Mouse (Mus musculus) cerebellum, adult 11 months (tissue): ENCODE results near the gene Ankrd61.

Source experiments
- DNase-seq: peaks from one replicate; pipeline ENCODE4 v3.0.0; 2022

Gene Ankrd61

GRCm38 (mm10) chr5:143892255-143892886 lies 5.1 kb downstream of the Ankrd61 start:
- DNase-seq: no peak

GRCm38 (mm10) chr5:143890741-143891140 lies 6.7 kb downstream of the Ankrd61 start:
- DNase-seq: no peak

GRCm38 (mm10) chr5:143885274-143885673 lies 12.2 kb downstream of the Ankrd61 start:
- DNase-seq: no peak

- DNase-seq: no peak
Measured at GRCm38 (mm10) chr5:143874571-143874970, 22.9 kb downstream of the Ankrd61 start.

- no peak for DNase-seq
Measured at GRCm38 (mm10) chr5:143871547-143872169, 25.8 kb downstream of the Ankrd61 start.
